Mouse (Mus musculus) bone marrow, adult 2 months (tissue): ENCODE measurements around the gene Ece1.

Experiments used
- CTCF ChIP-seq: fragments of 200-500 bp; IDR thresholded peaks from 2 replicates; pipeline ENCODE4 v1.5.1; 2011; ENCODE audit warnings: low read length, control low read depth; ENCODE audit not compliant: control insufficient read depth, insufficient read depth
- POLR2A ChIP-seq: fragments of 200-500 bp; IDR thresholded peaks from 2 replicates; pipeline ENCODE4 v1.6.1; 2011; ENCODE audit warnings: low read depth, mild to moderate bottlenecking, control low read depth, low read length, borderline replicate concordance; ENCODE audit not compliant: control insufficient read depth

- TF ChIP-seq CTCF (no peak), POLR2A (no peak)
Observed at GRCm38 (mm10) chr4:137836741-137837140, 25.3 kb upstream of the Ece1 start.
